Mouse (Mus musculus) midbrain, embryonic 14.5 days (tissue): ENCODE results near the gene Flt3. TPM values are rescaled to one million over a fixed set of nuclear protein-coding genes. Genes with fewer than 3 reads are reported as not detected.

Source experiments
- ATAC-seq: fragments of 200-750 bp; cut with Nextera tagmentation; 2 replicates; pipeline ENCODE4 v1.8.0; 2017; ENCODE audit warnings: moderate number of reproducible peaks, moderate library complexity; ENCODE audit not compliant: low FRiP score, low TSS enrichment
- DNase-seq: peaks from one replicate; pipeline ENCODE4 v3.0.0-alpha.2; 2015
- H3K27ac ChIP-seq: fragments of 300-500 bp; sonication (generic); replicated peaks from 2 replicates; pipeline ENCODE4 v1.5.1; 2014; ENCODE audit warnings: mild to moderate bottlenecking, low read depth, low read length, moderate library complexity
- H3K27me3 ChIP-seq: fragments of 300-500 bp; sonication (generic); 2 replicates; pipeline ENCODE4 v1.6.1; 2014; ENCODE audit warnings: low read length, control low read depth, mixed read lengths; ENCODE audit not compliant: control insufficient read depth, insufficient read depth
- H3K36me3 ChIP-seq: fragments of 300-500 bp; sonication (generic); 2 replicates; pipeline ENCODE4 v1.6.1; 2014; ENCODE audit warnings: low read length, control low read depth; ENCODE audit not compliant: control insufficient read depth, insufficient read depth
- H3K4me1 ChIP-seq: fragments of 300-500 bp; sonication (generic); 2 replicates; pipeline ENCODE4 v1.6.1; 2014; ENCODE audit warnings: mild to moderate bottlenecking, antibody characterized with exemption, low read length, control low read depth; ENCODE audit not compliant: control insufficient read depth, insufficient read depth
- H3K4me2 ChIP-seq: fragments of 300-500 bp; sonication (generic); 2 replicates; pipeline ENCODE4 v1.6.1; 2014; ENCODE audit warnings: mild to moderate bottlenecking, low read length, moderate library complexity
- H3K4me3 ChIP-seq: fragments of 300-500 bp; sonication (generic); replicated peaks from 2 replicates; pipeline ENCODE4 v1.5.1; 2014; ENCODE audit warnings: low read depth, low read length
- H3K9ac ChIP-seq: fragments of 300-500 bp; sonication (generic); replicated peaks from 2 replicates; pipeline ENCODE4 v1.6.1; 2014; ENCODE audit warnings: mild to moderate bottlenecking, low read length, moderate library complexity
- H3K9me3 ChIP-seq: fragments of 300-500 bp; sonication (generic); 2 replicates; pipeline ENCODE4 v1.6.1; 2016; ENCODE audit warnings: low read length, control low read depth, mixed read lengths; ENCODE audit not compliant: control insufficient read depth
- WGBS: fragments of 180-500 bp; shearing (Covaris S2); extraction: QIAGEN DNeasy Blood & Tissue Kit; methylation state at CpG from one replicate; pipeline ENCODE4 v1.1.7; 2014; 5-methylcytosine and 5-hydroxymethylcytosine counted together
- polyA plus RNA-seq: library from polyadenylated mRNA; unstranded; fragments of >200 nt; fragmentation: Nextera tagmentation; extraction: Ambion mirVana; gene quantifications from 2 replicates; pipeline ENCODE4 v1.2.1, GENCODE M21; 2014

Gene Flt3
- polyA plus RNA-seq, 1 experiment from 2014 or later = 0.34 TPM

DNA sequence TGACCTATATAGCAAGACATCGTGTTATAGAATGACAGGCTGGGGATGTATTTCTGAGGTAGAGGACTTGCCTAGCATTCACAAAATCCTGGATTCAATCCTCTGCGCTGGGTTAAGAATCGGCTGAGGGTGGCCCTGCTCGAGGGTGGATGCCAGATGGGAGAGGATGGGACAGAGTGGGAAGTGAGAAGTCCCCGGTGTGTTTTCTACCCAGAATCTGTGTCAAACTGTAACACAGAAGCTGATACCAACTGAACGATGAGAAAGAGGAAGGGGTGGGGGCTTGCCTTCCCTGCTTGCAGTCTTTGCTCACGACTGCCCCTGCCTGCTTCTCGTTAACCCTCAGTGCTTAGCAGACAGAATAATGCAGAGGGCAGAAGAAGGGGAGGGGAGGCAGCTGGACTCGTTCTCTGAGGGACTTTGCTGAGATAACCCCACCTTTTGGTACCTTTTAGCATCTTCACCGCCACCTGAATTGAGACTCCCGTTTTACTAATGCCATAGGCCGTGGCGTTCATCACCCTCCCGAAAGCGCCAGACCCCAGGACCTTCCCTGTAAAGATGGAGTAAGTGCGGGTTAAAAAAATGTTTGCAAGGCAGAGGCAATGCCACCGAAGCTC lies 46.0 kb downstream of the Flt3 start:
- 66% methylated on average over 17 of the region's 17 CpGs for WGBS
- Histone ChIP-seq H3K27me3 (no peaks in the 10 kb centered on the region), H3K9me3 (no peaks in the 10 kb centered on the region), H3K4me2 (no peak overlapping the region), H3K4me1 (no peaks in the 10 kb centered on the region), H3K36me3 (no peaks in the 10 kb centered on the region), H3K4me3 (no peak overlapping the region), H3K9ac (no peak overlapping the region), H3K27ac (no peak overlapping the region)
- ATAC-seq = no peak
- DNase-seq = no peak

DNA sequence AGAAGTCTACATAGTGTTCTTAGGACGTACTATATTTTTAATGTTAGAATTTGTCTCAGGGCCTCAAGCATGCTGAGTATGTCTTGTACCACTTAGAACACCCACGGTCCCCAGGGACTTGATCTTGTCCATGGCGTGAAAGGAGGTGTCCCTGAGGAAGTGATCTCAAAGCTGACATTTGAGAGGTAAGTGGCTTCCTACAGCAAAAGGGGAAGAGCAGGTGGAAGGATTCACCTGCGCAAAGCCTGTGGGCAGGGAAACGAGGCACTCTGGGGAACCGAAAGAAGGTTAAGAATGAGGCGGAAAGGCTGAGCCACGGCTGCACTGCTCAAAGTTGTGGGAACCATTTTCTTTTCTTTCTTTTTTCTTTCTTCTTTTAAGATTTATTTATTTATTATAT lies 48.4 kb downstream of the Flt3 start:
- DNase-seq = no peak
- H3K27me3 ChIP-seq = no peaks in the 10 kb centered on the region

DNA sequence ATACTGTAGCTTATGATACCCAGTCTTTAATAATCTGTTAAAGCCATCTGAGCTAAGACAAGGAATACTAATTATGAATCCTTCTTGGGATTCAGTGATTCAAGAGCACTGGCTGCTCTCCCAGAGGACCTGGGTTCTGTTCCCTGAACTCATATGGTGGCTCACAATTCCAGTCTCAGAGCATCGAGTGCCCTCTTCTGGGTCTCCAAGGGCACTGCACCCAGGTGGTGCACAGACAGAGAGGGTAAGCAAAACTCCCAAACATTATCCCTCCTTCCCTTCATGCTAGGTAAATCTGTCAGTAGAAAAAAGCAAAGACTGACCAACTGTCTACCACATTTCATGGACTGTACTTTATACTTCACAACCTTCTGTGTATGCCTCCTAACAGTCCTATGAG lies 54.3 kb downstream of the Flt3 start:
- no peak for DNase-seq
- H3K9me3 ChIP-seq = no peaks in the 10 kb centered on the region
- H3K27ac ChIP-seq = no peak overlapping the region
- no peak for ATAC-seq
- H3K36me3 ChIP-seq = no peaks in the 10 kb centered on the region
- no peak overlapping the region for H3K4me2 ChIP-seq
- no peak overlapping the region for H3K4me3 ChIP-seq
- 83% methylated on average over 1 of the region's 1 CpGs for WGBS
- no peak overlapping the region for H3K9ac ChIP-seq
- no peaks in the 10 kb centered on the region for H3K27me3 ChIP-seq
- no peaks in the 10 kb centered on the region for H3K4me1 ChIP-seq

More for the DNA sequence above, 48.4 kb downstream of the Flt3 start:
- WGBS = 91% methylated on average over 8 of the region's 8 CpGs
- H3K4me1 ChIP-seq = no peaks in the 10 kb centered on the region
- no peak overlapping the region for H3K9ac ChIP-seq
- H3K36me3 ChIP-seq = no peaks in the 10 kb centered on the region
- no peak for ATAC-seq
- no peak overlapping the region for H3K4me2 ChIP-seq
- no peak overlapping the region for H3K4me3 ChIP-seq
- H3K27ac ChIP-seq = no peak overlapping the region
- H3K9me3 ChIP-seq = no peaks in the 10 kb centered on the region

DNA sequence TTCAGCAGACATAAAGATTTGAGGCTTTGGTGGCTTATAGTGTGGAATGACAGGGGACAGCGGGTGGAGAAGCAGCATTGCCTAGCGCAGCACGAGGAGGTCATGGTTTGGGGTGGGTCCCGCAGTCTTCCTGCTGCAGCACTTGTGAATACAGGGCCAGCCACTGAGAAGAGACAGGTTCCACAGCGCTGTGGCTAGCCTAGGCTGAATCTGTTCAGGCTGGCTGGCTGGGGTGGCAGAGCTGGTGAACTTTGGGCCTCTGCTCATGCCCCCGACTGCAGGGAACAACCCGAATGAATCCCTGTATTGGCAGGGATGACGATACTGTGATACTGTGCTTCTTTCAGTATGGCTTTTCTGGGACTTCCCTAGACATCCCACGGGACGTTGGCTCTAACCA lies 56.4 kb downstream of the Flt3 start:
- Histone ChIP-seq H3K36me3 (no peaks in the 10 kb centered on the region), H3K9me3 (no peaks in the 10 kb centered on the region), H3K4me2 (no peak overlapping the region), H3K27ac (no peak overlapping the region), H3K4me3 (no peak overlapping the region), H3K27me3 (no peaks in the 10 kb centered on the region; the same call in 1 of the 2 replicates), H3K4me1 (no peaks in the 10 kb centered on the region), H3K9ac (no peak overlapping the region)
- DNase-seq (no peak), ATAC-seq (no peak)
- WGBS = 88% methylated on average over 10 of the region's 10 CpGs

DNA sequence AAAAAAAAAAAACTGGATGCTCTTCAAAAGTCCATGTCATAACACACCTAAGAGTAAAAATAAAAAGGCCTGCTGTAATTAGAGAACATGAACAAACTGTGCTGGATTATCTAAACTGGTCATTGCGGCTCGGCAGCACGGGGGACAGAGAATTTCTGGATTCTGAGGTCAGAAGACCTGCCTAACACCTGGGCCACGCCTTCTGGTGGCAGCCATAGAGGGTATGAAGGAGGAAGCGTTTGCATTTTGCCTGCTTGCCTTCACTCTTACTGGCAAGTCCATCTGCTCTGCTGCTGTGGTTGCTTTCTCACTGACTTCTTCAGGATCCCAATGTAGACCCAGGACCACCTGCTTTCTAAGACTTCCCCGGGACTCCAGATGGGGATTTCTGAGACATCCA lies 57.4 kb downstream of the Flt3 start:
- no peaks in the 10 kb centered on the region for H3K36me3 ChIP-seq
- no peaks in the 10 kb centered on the region for H3K9me3 ChIP-seq
- H3K4me1 ChIP-seq = no peaks in the 10 kb centered on the region
- H3K4me3 ChIP-seq = no peak overlapping the region
- no peak overlapping the region for H3K9ac ChIP-seq
- H3K4me2 ChIP-seq = no peak overlapping the region
- no peaks in the 10 kb centered on the region; the same call in 1 of the 2 replicates for H3K27me3 ChIP-seq
- H3K27ac ChIP-seq = no peak overlapping the region
- ATAC-seq (no peak), DNase-seq (no peak)
- WGBS = 90% methylated on average over 6 of the region's 6 CpGs

DNA sequence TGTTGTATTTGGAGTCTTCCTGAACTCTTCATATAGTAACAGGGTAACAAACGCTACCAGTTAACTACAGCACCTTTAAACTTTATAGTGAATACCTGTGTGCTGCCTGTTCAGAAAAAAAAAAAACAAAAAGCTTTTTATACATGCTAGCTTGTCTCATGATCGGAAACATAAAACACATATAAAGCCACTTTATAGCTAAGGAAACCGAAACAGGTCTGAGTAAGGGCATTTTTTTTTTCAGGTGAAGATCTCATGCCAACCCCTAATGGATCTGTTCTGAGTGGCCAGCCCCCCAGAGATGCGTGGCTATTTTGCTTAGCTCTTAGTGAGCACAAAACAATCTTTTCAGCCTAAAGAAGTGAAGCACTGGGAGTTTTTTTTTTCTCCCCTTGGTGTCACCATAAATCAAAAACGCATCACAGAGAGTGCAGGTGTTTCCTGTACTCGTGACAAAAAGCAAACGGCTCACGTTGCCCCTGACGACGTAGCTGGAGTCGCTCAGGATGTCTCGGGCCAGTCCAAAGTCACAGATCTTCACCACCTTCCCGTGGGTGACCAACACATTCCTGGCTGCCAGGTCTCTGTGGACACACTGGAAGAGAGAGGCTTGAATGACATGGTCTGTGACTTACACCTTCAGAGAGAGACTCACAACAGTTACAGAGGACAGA lies 59.4 kb downstream of the Flt3 start:
- Histone ChIP-seq H3K4me2 (no peak overlapping the region), H3K9me3 (no peaks in the 10 kb centered on the region), H3K9ac (no peak overlapping the region), H3K4me3 (no peak overlapping the region), H3K27ac (no peak overlapping the region), H3K36me3 (no peaks in the 10 kb centered on the region), H3K27me3 (no peaks in the 10 kb centered on the region; the same call in 1 of the 2 replicates), H3K4me1 (no peaks in the 10 kb centered on the region)
- 81% methylated on average over 13 of the region's 13 CpGs for WGBS
- ATAC-seq (no peak), DNase-seq (no peak)

DNA sequence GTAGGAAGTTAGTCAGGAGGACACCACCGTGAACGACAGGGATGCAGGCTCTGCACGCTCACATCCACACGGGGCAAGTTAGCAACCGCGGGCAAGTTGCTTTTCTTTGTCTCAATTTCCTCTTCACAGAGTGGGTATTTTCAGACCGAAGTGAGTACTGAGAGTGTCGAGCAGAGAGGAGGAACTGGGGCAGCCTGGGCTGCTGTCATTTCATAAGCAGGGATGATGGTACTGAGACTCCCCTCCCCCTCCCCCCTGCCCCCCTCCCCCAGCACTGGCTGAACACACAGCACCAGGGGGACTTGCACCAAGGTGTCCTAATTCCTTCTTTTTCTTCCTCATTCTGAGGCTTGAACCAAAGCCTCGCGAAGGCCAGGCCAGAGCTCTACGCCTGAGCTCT lies 60.7 kb downstream of the Flt3 start:
- no peak for DNase-seq
- Histone ChIP-seq H3K4me3 (no peak overlapping the region), H3K4me1 (no peaks in the 10 kb centered on the region), H3K9ac (no peak overlapping the region), H3K27ac (no peak overlapping the region), H3K4me2 (no peak overlapping the region), H3K9me3 (no peaks in the 10 kb centered on the region), H3K27me3 (no peaks in the 10 kb centered on the region; the same call in 1 of the 2 replicates), H3K36me3 (no peaks in the 10 kb centered on the region)
- 86% methylated on average over 11 of the region's 11 CpGs for WGBS
- no peak for ATAC-seq

DNA sequence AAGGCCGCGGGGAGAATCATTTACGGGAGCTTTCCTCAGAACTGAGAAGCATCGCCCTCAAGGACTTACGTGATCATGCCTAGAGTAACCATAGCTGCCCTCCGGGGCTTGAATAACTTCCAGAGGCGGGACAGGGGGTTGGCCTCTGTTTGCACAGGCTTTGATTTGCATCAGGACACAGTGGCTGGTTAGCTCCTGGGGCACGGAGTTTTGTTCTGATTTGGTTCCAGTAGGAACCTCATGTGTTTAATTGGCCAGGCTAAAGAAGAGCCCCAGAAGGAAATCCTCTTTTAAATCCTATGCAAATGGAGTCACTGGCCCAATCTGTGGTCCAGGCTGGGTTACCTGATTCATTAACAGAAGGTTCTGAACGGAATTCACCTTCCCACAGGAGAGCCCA lies 61.3 kb downstream of the Flt3 start:
- H3K4me1 ChIP-seq = no peaks in the 10 kb centered on the region
- no peaks in the 10 kb centered on the region; the same call in 1 of the 2 replicates for H3K27me3 ChIP-seq
- H3K4me2 ChIP-seq = no peak overlapping the region
- no peaks in the 10 kb centered on the region for H3K9me3 ChIP-seq
- DNase-seq (no peak), ATAC-seq (no peak)
- no peak overlapping the region for H3K4me3 ChIP-seq
- 53% methylated on average over 9 of the region's 9 CpGs for WGBS
- H3K36me3 ChIP-seq = no peaks in the 10 kb centered on the region
- no peak overlapping the region for H3K27ac ChIP-seq
- no peak overlapping the region for H3K9ac ChIP-seq

DNA sequence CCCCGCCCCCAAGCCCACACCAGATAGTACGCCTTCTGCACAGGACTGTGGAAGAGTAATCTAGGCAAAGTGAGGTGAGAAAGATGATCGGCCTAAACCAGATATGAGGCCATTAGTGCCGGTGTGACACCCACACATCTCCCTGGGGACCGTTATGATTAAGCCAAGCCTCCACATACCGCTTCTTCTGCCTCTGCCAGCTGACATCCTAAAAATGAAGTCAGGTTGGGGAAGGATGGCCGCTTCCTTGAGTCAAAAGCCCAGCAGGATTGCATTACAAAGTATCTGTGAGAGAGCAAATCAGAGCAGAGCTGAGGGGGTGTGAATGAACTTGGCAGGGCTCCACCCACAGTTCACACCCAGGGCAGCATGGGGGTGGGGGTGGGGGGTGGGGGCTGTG lies 67.6 kb downstream of the Flt3 start:
- Histone ChIP-seq H3K36me3 (no peaks in the 10 kb centered on the region), H3K9me3 (no peaks in the 10 kb centered on the region), H3K4me2 (no peak overlapping the region), H3K27me3 (no peaks in the 10 kb centered on the region), H3K4me1 (no peaks in the 10 kb centered on the region), H3K9ac (no peak overlapping the region), H3K4me3 (no peak overlapping the region), H3K27ac (no peak overlapping the region)
- ATAC-seq (no peak), DNase-seq (no peak)
- WGBS = 57% methylated on average over 7 of the region's 7 CpGs
